Mouse (Mus musculus) stomach, postnatal 0 days (tissue): ENCODE measurements around the gene C130050O18Rik. TPM values are rescaled to one million over a fixed set of nuclear protein-coding genes. Genes with fewer than 3 reads are reported as not detected.
A peak's percentile ranks its signal among the peaks of the same experiment; 100 is the strongest.

Experiments
- ATAC-seq: fragments of 200-750 bp; cut with Nextera tagmentation; 2 replicates; pipeline ENCODE4 v1.8.0; 2017; ENCODE audit not compliant: low FRiP score, low TSS enrichment
- DNase-seq: peaks from one replicate; pipeline ENCODE4 v3.0.0-alpha.2; 2016; ENCODE audit warnings: low spot score
- H3K27ac ChIP-seq: fragments of 300-500 bp; sonication (generic); replicated peaks from 2 replicates; pipeline ENCODE4 v1.5.1; 2014; ENCODE audit warnings: mild to moderate bottlenecking, control low read depth
- H3K27me3 ChIP-seq: fragments of 300-500 bp; sonication (generic); 2 replicates; pipeline ENCODE4 v1.6.1; 2014; ENCODE audit warnings: low read length; ENCODE audit not compliant: control insufficient read depth, insufficient read depth
- H3K36me3 ChIP-seq: fragments of 300-500 bp; sonication (generic); 2 replicates; pipeline ENCODE4 v1.6.1; 2014; ENCODE audit warnings: low read length, mixed read lengths; ENCODE audit not compliant: control insufficient read depth, insufficient read depth
- H3K4me1 ChIP-seq: fragments of 300-500 bp; sonication (generic); replicated peaks from 2 replicates; pipeline ENCODE4 v1.6.1; 2014; ENCODE audit warnings: antibody characterized with exemption; ENCODE audit not compliant: control insufficient read depth, insufficient read depth
- H3K4me2 ChIP-seq: fragments of 300-500 bp; sonication (generic); replicated peaks from 2 replicates; pipeline ENCODE4 v1.6.1; 2014; ENCODE audit warnings: low read depth, mild to moderate bottlenecking, control low read depth, moderate library complexity
- H3K4me3 ChIP-seq: fragments of 300-500 bp; sonication (generic); 2 replicates; pipeline ENCODE4 v1.5.1; 2014; ENCODE audit warnings: low read depth, low read length, control low read depth
- H3K9ac ChIP-seq: fragments of 300-500 bp; sonication (generic); 2 replicates; pipeline ENCODE4 v1.6.1; 2014; ENCODE audit warnings: mild to moderate bottlenecking, low read length, control low read depth, mixed read lengths
- H3K9me3 ChIP-seq: fragments of 300-500 bp; sonication (generic); 2 replicates; pipeline ENCODE4 v1.6.1; 2016; ENCODE audit warnings: low read length; ENCODE audit not compliant: control insufficient read depth
- CTCF ChIP-seq: IDR thresholded peaks from 2 replicates; pipeline ENCODE4 v1.5.1; 2016; ENCODE audit warnings: antibody characterized with exemption, low read depth, mild to moderate bottlenecking, moderate library complexity
- EP300 ChIP-seq: optimal IDR thresholded peaks from 2 replicates; pipeline ENCODE3; 2016; ENCODE audit warnings: antibody characterized with exemption
- WGBS: fragments of 180-500 bp; shearing (Covaris S2); extraction: QIAGEN DNeasy Blood & Tissue Kit; methylation state at CpG from one replicate; pipeline ENCODE4 v1.1.7; 2014; 5-methylcytosine and 5-hydroxymethylcytosine counted together
- microRNA counts: library from miRNA; unstranded; fragments of <30 nt; microRNA quantifications from one replicate; lab custom pipeline; 2015
- microRNA-seq: library from miRNA; unstranded; fragments of <30 nt; microRNA quantifications from one replicate; pipeline ENCODE4, GENCODE M21; 2016
- polyA plus RNA-seq: library from polyadenylated mRNA; unstranded; fragments of >200 nt; fragmentation: Nextera tagmentation; extraction: Ambion mirVana; gene quantifications from 2 replicates; pipeline ENCODE4 v1.2.1, GENCODE M21; 2015

Gene C130050O18Rik
- polyA plus RNA-seq, 1 experiment from 2014 or later, result 0.46 TPM

GRCm38 (mm10) chr5:139455166-139455565 is 50.1 kb downstream of the C130050O18Rik start:
- H3K9ac ChIP-seq, result no peak overlapping the region

DNA sequence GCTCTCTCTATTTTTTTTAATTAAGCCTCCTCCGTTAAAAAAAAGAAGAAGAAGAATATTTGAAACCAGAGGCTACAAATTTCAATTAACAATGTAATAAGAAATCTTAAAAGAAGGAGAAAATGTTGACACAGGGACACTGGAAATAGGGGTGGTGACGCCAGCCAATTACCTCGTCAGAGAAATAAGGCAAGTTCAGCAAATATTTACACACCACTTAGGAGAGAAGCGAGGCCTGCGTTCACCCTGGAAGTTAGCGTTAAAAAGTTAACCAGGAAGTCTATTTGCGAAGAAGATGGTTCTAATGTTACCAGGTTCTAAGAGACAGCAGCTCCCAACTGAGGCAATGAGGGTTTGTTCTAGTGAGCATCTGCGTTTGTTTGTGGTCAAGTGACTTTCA is 52.2 kb downstream of the C130050O18Rik start:
- ATAC-seq (no peak), DNase-seq (peak; percentile 68)
- no peak overlapping the region for H3K4me3 ChIP-seq
- H3K9ac ChIP-seq, result no peak overlapping the region
- no peak overlapping the region for H3K4me2 ChIP-seq
- peak overlapping the region; percentile 76 for H3K27ac ChIP-seq
- no peaks in the 10 kb centered on the region for H3K27me3 ChIP-seq
- no peaks in the 10 kb centered on the region for H3K9me3 ChIP-seq
- H3K36me3 ChIP-seq, result no peaks in the 10 kb centered on the region
- no peaks in the 10 kb centered on the region for H3K4me1 ChIP-seq
- TF ChIP-seq EP300 (no peak), CTCF (no peak)
- 56% methylated on average over 8 of the region's 8 CpGs for WGBS

More at GRCm38 (mm10) chr5:139455166-139455565, 50.1 kb downstream of the C130050O18Rik start:
- Histone ChIP-seq H3K9me3 (no peaks in the 10 kb centered on the region), H3K36me3 (no peaks in the 10 kb centered on the region), H3K4me1 (no peaks in the 10 kb centered on the region), H3K4me2 (no peak overlapping the region), H3K4me3 (no peak overlapping the region), H3K27me3 (no peaks in the 10 kb centered on the region), H3K27ac (0 out of 2 replicates have a peak overlapping the region, but pooled peaks have one; percentile 2)
- DNase-seq (no peak), ATAC-seq (no peak)
- WGBS, result 87% methylated on average over 12 of the region's 12 CpGs
- TF ChIP-seq CTCF (no peak), EP300 (no peak)

DNA sequence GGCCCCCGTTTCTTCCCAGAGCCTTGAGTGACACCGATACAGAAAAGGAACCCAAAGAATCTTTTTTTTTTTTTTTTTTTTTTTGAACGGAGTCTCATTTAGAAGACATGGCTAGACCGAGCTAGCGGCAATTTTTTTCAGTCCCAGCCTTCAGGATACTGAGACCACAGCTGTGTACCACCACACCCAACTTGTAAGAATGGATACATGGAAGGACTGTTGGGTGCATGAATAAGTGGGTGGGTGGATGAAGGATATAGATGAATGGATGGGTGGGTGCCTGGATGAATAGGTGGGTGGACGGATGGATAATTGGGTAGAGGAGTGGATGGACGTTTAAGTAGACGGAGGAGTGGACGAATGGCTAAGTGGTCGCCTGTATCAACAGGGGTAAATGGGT is 54.9 kb downstream of the C130050O18Rik start:
- no peak for TF ChIP-seq EP300
- WGBS, result 6% methylated on average over 10 of the region's 10 CpGs
- Histone ChIP-seq H3K36me3 (no peaks in the 10 kb centered on the region), H3K4me3 (peak overlapping the region; percentile 60), H3K27ac (no peak overlapping the region), H3K4me2 (peak overlapping the region; percentile 74), H3K9ac (peak overlapping the region; percentile 61), H3K27me3 (no peaks in the 10 kb centered on the region), H3K4me1 (no peaks in the 10 kb centered on the region), H3K9me3 (no peaks in the 10 kb centered on the region)
- DNase-seq (no peak), ATAC-seq (peak; percentile 5; the same call in 1 of the 2 replicates)

DNA sequence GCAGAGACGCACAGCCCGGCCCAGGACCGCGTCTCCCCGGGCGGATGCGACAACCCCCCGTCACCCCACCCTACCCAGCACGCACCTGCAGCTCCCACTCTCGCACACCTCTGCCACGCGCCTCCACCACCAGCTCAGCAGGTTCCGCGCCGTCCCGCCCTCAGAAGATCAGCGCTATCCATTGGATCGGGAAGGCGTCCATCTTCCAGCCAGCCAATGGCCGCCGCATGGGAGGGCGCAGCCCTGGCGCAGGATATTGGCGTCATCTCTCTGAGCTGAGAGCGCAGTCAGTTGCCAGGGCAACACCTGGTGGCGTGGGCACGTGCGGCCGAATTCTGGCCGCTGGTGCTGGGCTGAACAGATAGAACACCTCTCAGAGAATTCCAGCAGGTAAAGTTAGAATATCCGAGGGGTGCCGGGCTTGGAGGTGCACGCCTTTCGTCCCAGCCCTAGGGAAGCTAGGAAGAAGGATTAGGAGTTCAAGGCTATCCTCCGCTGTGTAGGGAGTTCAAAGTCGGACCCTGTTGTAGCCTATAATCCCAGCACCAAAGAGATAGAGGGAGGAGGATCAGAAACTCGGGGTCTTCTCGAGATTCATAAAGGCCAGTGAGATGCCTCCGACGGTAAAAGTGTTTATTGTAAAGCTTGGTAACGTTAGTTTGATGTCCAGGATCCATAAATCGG is 55.4 kb downstream of the C130050O18Rik start, which contains the start of gene 3110082I17Rik:
Gene 3110082I17Rik, minus strand, starts transcription at position 144 of the 684 bp plus-strand sequence.
- no peaks in the 10 kb centered on the region for H3K9me3 ChIP-seq
- TF ChIP-seq EP300, result no peak
- no peak for TF ChIP-seq CTCF
- H3K27ac ChIP-seq, result no peak within 1 kb of the TSS
- H3K9ac ChIP-seq, result peak within 1 kb of the TSS; percentile 61
- H3K36me3 ChIP-seq, result no peaks in the 10 kb centered on the region
- peak within 1 kb of the TSS; percentile 74 for H3K4me2 ChIP-seq
- 5% methylated on average over 35 of the region's 42 CpGs for WGBS
- DNase-seq, result peak; percentile 98
- peak within 1 kb of the TSS; percentile 60 for H3K4me3 ChIP-seq
- H3K4me1 ChIP-seq, result no peaks in the 10 kb centered on the region
- H3K27me3 ChIP-seq, result no peaks in the 10 kb centered on the region
- peak; percentile 98 for ATAC-seq

DNA sequence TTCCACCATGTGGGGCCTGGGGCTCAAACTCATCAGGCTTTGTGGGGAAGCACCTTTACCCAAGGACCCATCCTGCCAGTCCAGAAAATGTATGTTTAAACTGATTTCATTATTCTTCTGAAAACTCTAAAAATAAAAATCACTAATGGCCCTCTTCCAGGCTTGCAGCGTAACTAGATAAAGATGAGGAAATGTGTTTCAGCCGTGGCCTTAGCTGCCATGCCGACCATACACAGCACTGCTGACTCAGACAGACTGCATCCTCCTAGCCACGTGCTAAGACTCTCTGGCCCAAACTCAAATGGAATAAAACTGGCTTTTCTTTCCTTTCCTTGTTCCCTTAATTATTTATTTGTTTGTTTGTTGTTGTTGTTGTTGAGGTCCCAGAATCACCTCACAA is 59.8 kb downstream of the C130050O18Rik start:
- Histone ChIP-seq H3K36me3 (no peaks in the 10 kb centered on the region), H3K4me1 (no peaks in the 10 kb centered on the region), H3K27ac (no peak overlapping the region), H3K4me3 (no peak overlapping the region), H3K27me3 (no peaks in the 10 kb centered on the region), H3K9me3 (no peaks in the 10 kb centered on the region), H3K9ac (no peak overlapping the region), H3K4me2 (no peak overlapping the region)
- DNase-seq, result no peak
- 50% methylated on average over 4 of the region's 4 CpGs for WGBS
- ATAC-seq, result no peak
- TF ChIP-seq CTCF (no peak), EP300 (no peak)

MicroRNAs within 50 kb of the gene (microRNA counts, 519-probe panel; counts per million panel counts)
- not detected for microRNA mmu-miR-339-3p (lab: Ali Mortazavi, UCI)
- not detected for microRNA mmu-miR-339-5p (lab: Ali Mortazavi, UCI)

Small RNA genes within 50 kb of the gene (microRNA-seq; reads per million reads assigned to microRNA genes)
- gene Mir339, result 357 reads per million, percentile 62 among the genes with 10 or more reads in this experiment

Other genes with a start within 250 kb of the C130050O18Rik start
- 24.0 TPM in 2 replicates for gene Sun1, start 204.6 kb upstream of the C130050O18Rik start, polyA plus RNA-seq
- gene Get4, start 153.0 kb upstream of the C130050O18Rik start, polyA plus RNA-seq, result 132 and 133 TPM in 2 replicates
- 13.8 and 14.9 TPM in 2 replicates for gene Adap1, start 79.7 kb upstream of the C130050O18Rik start, polyA plus RNA-seq
- gene Cox19, start 53.9 kb upstream of the C130050O18Rik start, polyA plus RNA-seq, result 109 and 114 TPM in 2 replicates
- 4.8 and 8.5 TPM in 2 replicates for gene Cyp2w1, start 52.7 kb upstream of the C130050O18Rik start, polyA plus RNA-seq
- 3.5 TPM in 2 replicates for gene Gpr146, start 27.6 kb upstream of the C130050O18Rik start, polyA plus RNA-seq
- 2.8 and 3.2 TPM in 2 replicates for gene Gper1, start 17.9 kb downstream of the C130050O18Rik start, polyA plus RNA-seq
- 19.2 and 19.7 TPM in 2 replicates for gene 3110082I17Rik, start 55.2 kb downstream of the C130050O18Rik start, polyA plus RNA-seq
- 5.3 and 6.7 TPM in 2 replicates for gene Zfand2a, start 79.3 kb downstream of the C130050O18Rik start, polyA plus RNA-seq
- gene Uncx, start 138.2 kb downstream of the C130050O18Rik start, polyA plus RNA-seq, result not detected in 2 replicates